Mouse (Mus musculus) midbrain, embryonic 13.5 days (tissue): ENCODE measurements at regions not wholly inside any gene's neighbourhood (a gene's known extent, or its start where the extent isn't known, plus 50 kb on each side); places are given as distances from the start of the nearest gene placed in this dataset.

Experiments
- ATAC-seq: fragments of 200-750 bp; cut with Nextera tagmentation; 2 replicates; pipeline ENCODE4 v1.8.0; 2017; ENCODE audit warnings: mild to moderate bottlenecking, moderate TSS enrichment, moderate library complexity
- H3K27ac ChIP-seq: fragments of 300-500 bp; sonication (generic); 2 replicates; pipeline ENCODE4 v1.5.1; 2015; ENCODE audit warnings: inconsistent platforms, mild to moderate bottlenecking, moderate library complexity
- H3K27me3 ChIP-seq: fragments of 300-500 bp; sonication (generic); 2 replicates; pipeline ENCODE4 v1.6.1; 2015; ENCODE audit warnings: mild to moderate bottlenecking, inconsistent platforms
- H3K36me3 ChIP-seq: fragments of 300-500 bp; sonication (generic); 2 replicates; pipeline ENCODE4 v1.6.1; 2015; ENCODE audit warnings: mild to moderate bottlenecking, inconsistent platforms
- H3K4me1 ChIP-seq: fragments of 300-500 bp; sonication (generic); replicated peaks from 2 replicates; pipeline ENCODE4 v1.6.1; 2015; ENCODE audit warnings: inconsistent platforms
- H3K4me2 ChIP-seq: fragments of 300-500 bp; sonication (generic); replicated peaks from 2 replicates; pipeline ENCODE4 v1.6.1; 2015; ENCODE audit warnings: moderate library complexity, mild to moderate bottlenecking, inconsistent platforms
- H3K4me3 ChIP-seq: fragments of 300-500 bp; sonication (generic); replicated peaks from 2 replicates; pipeline ENCODE4 v1.5.1; 2015; ENCODE audit warnings: mild to moderate bottlenecking, inconsistent platforms
- H3K9ac ChIP-seq: fragments of 300-500 bp; sonication (generic); replicated peaks from 2 replicates; pipeline ENCODE4 v1.6.1; 2015; ENCODE audit warnings: mild to moderate bottlenecking, inconsistent platforms
- H3K9me3 ChIP-seq: fragments of 300-500 bp; sonication (generic); 2 replicates; pipeline ENCODE4 v1.6.1; 2016; ENCODE audit warnings: mild to moderate bottlenecking, inconsistent platforms
- WGBS: fragments of 180-500 bp; shearing (Covaris S2); methylation state at CpG from one replicate; pipeline ENCODE4 v1.1.7; 2015; 5-methylcytosine and 5-hydroxymethylcytosine counted together

GRCm38 (mm10) chr2:61267706-61268105 is 304.7 kb upstream of the Rbms1 start:
- Histone ChIP-seq H3K9ac (no peak overlapping the region), H3K27ac (no peak overlapping the region), H3K9me3 (no peaks in the 10 kb centered on the region), H3K27me3 (no peaks in the 10 kb centered on the region), H3K4me3 (no peak overlapping the region), H3K4me2 (no peak overlapping the region), H3K4me1 (0 out of 2 replicates have a peak, but pooled peaks cover 3% of the 10 kb centered on the region), H3K36me3 (no peaks in the 10 kb centered on the region)
- 94% methylated on average over 3 of the region's 3 CpGs for WGBS
- ATAC-seq: no peak

- no peaks in the 10 kb centered on the region for H3K36me3 ChIP-seq
- no peak for ATAC-seq
- no peak overlapping the region for H3K4me3 ChIP-seq
- no peak overlapping the region for H3K9ac ChIP-seq
- H3K9me3 ChIP-seq: no peaks in the 10 kb centered on the region
- no peak overlapping the region for H3K4me2 ChIP-seq
- H3K27me3 ChIP-seq: no peaks in the 10 kb centered on the region
- 61% methylated on average over 9 of the region's 9 CpGs for WGBS
- no peak overlapping the region for H3K27ac ChIP-seq
- no peaks in the 10 kb centered on the region for H3K4me1 ChIP-seq
Measured at GRCm38 (mm10) chr2:61250068-61250800, 287.2 kb upstream of the Rbms1 start.

GRCm38 (mm10) chr2:61247956-61248355 is 285.0 kb upstream of the Rbms1 start:
- no peaks in the 10 kb centered on the region for H3K9me3 ChIP-seq
- no peaks in the 10 kb centered on the region for H3K4me1 ChIP-seq
- no peak overlapping the region for H3K9ac ChIP-seq
- no peaks in the 10 kb centered on the region for H3K36me3 ChIP-seq
- WGBS: 92% methylated on average over 4 of the region's 4 CpGs
- H3K27ac ChIP-seq: no peak overlapping the region
- H3K4me3 ChIP-seq: no peak overlapping the region
- no peaks in the 10 kb centered on the region for H3K27me3 ChIP-seq
- ATAC-seq: no peak
- H3K4me2 ChIP-seq: no peak overlapping the region

- Histone ChIP-seq H3K27me3 (no peaks in the 10 kb centered on the region), H3K27ac (no peak overlapping the region), H3K36me3 (no peaks in the 10 kb centered on the region), H3K9ac (no peak overlapping the region), H3K4me2 (no peak overlapping the region), H3K4me3 (no peak overlapping the region), H3K4me1 (no peaks in the 10 kb centered on the region), H3K9me3 (no peaks in the 10 kb centered on the region)
- ATAC-seq: no peak
- 38% methylated on average over 2 of the region's 2 CpGs for WGBS
Measured at GRCm38 (mm10) chr2:61247336-61247735, 284.3 kb upstream of the Rbms1 start.

- Histone ChIP-seq H3K4me1 (no peaks in the 10 kb centered on the region), H3K27me3 (no peaks in the 10 kb centered on the region), H3K4me3 (no peak overlapping the region), H3K36me3 (no peaks in the 10 kb centered on the region), H3K27ac (no peak overlapping the region), H3K4me2 (no peak overlapping the region), H3K9ac (no peak overlapping the region), H3K9me3 (no peaks in the 10 kb centered on the region)
- WGBS: 13% methylated on average over 3 of the region's 3 CpGs
- ATAC-seq: no peak
Measured at GRCm38 (mm10) chr2:61246691-61247258, 283.8 kb upstream of the Rbms1 start.

GRCm38 (mm10) chr2:61245526-61245925 is 282.5 kb upstream of the Rbms1 start:
- 90% methylated on average over 7 of the region's 7 CpGs for WGBS
- no peak overlapping the region for H3K27ac ChIP-seq

GRCm38 (mm10) chr2:61221676-61222075 is 258.7 kb upstream of the Rbms1 start:
- Histone ChIP-seq H3K9me3 (no peaks in the 10 kb centered on the region), H3K4me1 (no peaks in the 10 kb centered on the region), H3K27ac (no peak overlapping the region), H3K4me2 (no peak overlapping the region), H3K27me3 (no peaks in the 10 kb centered on the region), H3K4me3 (no peak overlapping the region), H3K36me3 (no peaks in the 10 kb centered on the region), H3K9ac (no peak overlapping the region)
- WGBS: 90% methylated on average over 3 of the region's 3 CpGs
- ATAC-seq: no peak

More at GRCm38 (mm10) chr2:61245526-61245925, 282.5 kb upstream of the Rbms1 start:
- Histone ChIP-seq H3K9me3 (no peaks in the 10 kb centered on the region), H3K36me3 (no peaks in the 10 kb centered on the region), H3K4me3 (no peak overlapping the region), H3K4me1 (no peaks in the 10 kb centered on the region), H3K27me3 (no peaks in the 10 kb centered on the region), H3K4me2 (no peak overlapping the region), H3K9ac (no peak overlapping the region)
- no peak for ATAC-seq

- H3K27ac ChIP-seq: no peak overlapping the region
- no peaks in the 10 kb centered on the region for H3K9me3 ChIP-seq
- no peak for ATAC-seq
- H3K9ac ChIP-seq: no peak overlapping the region
- H3K4me2 ChIP-seq: no peak overlapping the region
- no peaks in the 10 kb centered on the region for H3K27me3 ChIP-seq
- H3K36me3 ChIP-seq: no peaks in the 10 kb centered on the region
- no peak overlapping the region for H3K4me3 ChIP-seq
- no peaks in the 10 kb centered on the region for H3K4me1 ChIP-seq
- WGBS: 96% methylated on average over 2 of the region's 2 CpGs
Measured at GRCm38 (mm10) chr2:61221157-61221556, 258.2 kb upstream of the Rbms1 start.

GRCm38 (mm10) chr2:61213951-61214350 is 251.0 kb upstream of the Rbms1 start:
- H3K9ac ChIP-seq: no peak overlapping the region
- H3K9me3 ChIP-seq: no peaks in the 10 kb centered on the region
- H3K4me2 ChIP-seq: no peak overlapping the region
- no peak overlapping the region for H3K4me3 ChIP-seq
- H3K27ac ChIP-seq: no peak overlapping the region
- no peaks in the 10 kb centered on the region for H3K4me1 ChIP-seq
- H3K36me3 ChIP-seq: no peaks in the 10 kb centered on the region
- WGBS: 88% methylated on average over 1 of the region's 1 CpGs
- no peaks in the 10 kb centered on the region for H3K27me3 ChIP-seq
- ATAC-seq: no peak

- H3K4me1 ChIP-seq: no peaks in the 10 kb centered on the region
- no peak overlapping the region for H3K27ac ChIP-seq
- H3K4me3 ChIP-seq: no peak overlapping the region
- no peak for ATAC-seq
- H3K9ac ChIP-seq: no peak overlapping the region
- no peaks in the 10 kb centered on the region for H3K27me3 ChIP-seq
- no peak overlapping the region for H3K4me2 ChIP-seq
- H3K36me3 ChIP-seq: no peaks in the 10 kb centered on the region
- H3K9me3 ChIP-seq: no peaks in the 10 kb centered on the region
Measured at GRCm38 (mm10) chr2:61201387-61201786, 238.4 kb upstream of the Rbms1 start.

- no peak overlapping the region for H3K4me2 ChIP-seq
- no peak overlapping the region for H3K4me3 ChIP-seq
- H3K27ac ChIP-seq: no peak overlapping the region
- ATAC-seq: no peak
- no peaks in the 10 kb centered on the region for H3K9me3 ChIP-seq
- H3K36me3 ChIP-seq: no peaks in the 10 kb centered on the region
- H3K4me1 ChIP-seq: no peaks in the 10 kb centered on the region
- H3K27me3 ChIP-seq: no peaks in the 10 kb centered on the region
- WGBS: 73% methylated on average over 2 of the region's 2 CpGs
- H3K9ac ChIP-seq: no peak overlapping the region
Measured at GRCm38 (mm10) chr2:61193976-61194375, 231.0 kb upstream of the Rbms1 start.

GRCm38 (mm10) chr2:61182424-61182979 is 219.5 kb upstream of the Rbms1 start:
- no peak overlapping the region for H3K27ac ChIP-seq
- no peaks in the 10 kb centered on the region for H3K36me3 ChIP-seq
- H3K9me3 ChIP-seq: no peaks in the 10 kb centered on the region
- H3K4me2 ChIP-seq: no peak overlapping the region
- H3K9ac ChIP-seq: no peak overlapping the region
- no peaks in the 10 kb centered on the region for H3K27me3 ChIP-seq
- 52% methylated on average over 8 of the region's 8 CpGs for WGBS
- 0 out of 2 replicates have a peak, but pooled peaks cover 4% of the 10 kb centered on the region for H3K4me1 ChIP-seq
- no peak for ATAC-seq
- no peak overlapping the region for H3K4me3 ChIP-seq
